Mouse (Mus musculus) monocyte, adult 5-6 weeks (primary cell): Measurements from ENCODE around the gene Cped1. TPM values are rescaled to one million over a fixed set of nuclear protein-coding genes. Genes with fewer than 3 reads are reported as not detected.
"Not testable (repeated sequence)": the region's sequence is repeated elsewhere in the genome, so short reads cannot be mapped to it uniquely, and the experiment has no call there.

ENCODE experiments used
- ATAC-seq: fragments of 153-309, 156-312 bp; replicated peaks from 2 replicates; pipeline ENCODE4 v1.8.0; 2017; ENCODE audit warnings: mild to moderate bottlenecking; ENCODE audit not compliant: low TSS enrichment, insufficient number of reproducible peaks, severe bottlenecking, poor library complexity, low FRiP score
- total RNA-seq: library from RNA; stranded (forward); fragments of 200-1000, 200-491, 200-594 nt; gene quantifications from 3 replicates; pipeline ENCODE4 v1.2.3, GENCODE M21; 2017

Gene Cped1
- total RNA-seq, 1 experiment from 2014 or later, result 1.6 TPM

GRCm38 (mm10) chr6:22258784-22259183 is 273.1 kb downstream of the Cped1 start:
- ATAC-seq, result no peak

- no peak for ATAC-seq
Measured at GRCm38 (mm10) chr6:22262519-22262918, 276.8 kb downstream of the Cped1 start.

GRCm38 (mm10) chr6:22264094-22264493 is 278.4 kb downstream of the Cped1 start:
- not testable (repeated sequence) for ATAC-seq

- no peak for ATAC-seq
Measured at GRCm38 (mm10) chr6:22266018-22266417, 280.3 kb downstream of the Cped1 start.

GRCm38 (mm10) chr6:22267807-22268667 is 282.3 kb downstream of the Cped1 start:
- no peak for ATAC-seq

GRCm38 (mm10) chr6:22268677-22269076 is 283.0 kb downstream of the Cped1 start:
- ATAC-seq, result no peak

- ATAC-seq, result no peak
Measured at GRCm38 (mm10) chr6:22269840-22270521, 284.3 kb downstream of the Cped1 start.

GRCm38 (mm10) chr6:22277941-22278340 is 292.2 kb downstream of the Cped1 start:
- no peak for ATAC-seq

GRCm38 (mm10) chr6:22280217-22280861 is 294.6 kb downstream of the Cped1 start:
- ATAC-seq, result no peak

GRCm38 (mm10) chr6:22282405-22282804 is 296.7 kb downstream of the Cped1 start:
- no peak for ATAC-seq

GRCm38 (mm10) chr6:22288004-22288736 is 302.5 kb downstream of the Cped1 start, which contains the start of gene Wnt16:
Gene Wnt16 (plus strand): TSS chr6:22288227.
- ATAC-seq, result no peak

- ATAC-seq, result no peak; the same call in 1 of the 2 replicates
Measured at GRCm38 (mm10) chr6:22288737-22289460, 303.2 kb downstream of the Cped1 start.

GRCm38 (mm10) chr6:22289461-22290021 is 303.8 kb downstream of the Cped1 start:
- ATAC-seq, result no peak

- ATAC-seq, result no peak
Measured at GRCm38 (mm10) chr6:22290790-22291189, 305.1 kb downstream of the Cped1 start.

GRCm38 (mm10) chr6:22292056-22292455 is 306.3 kb downstream of the Cped1 start:
- ATAC-seq, result no peak

- no peak for ATAC-seq
Measured at GRCm38 (mm10) chr6:22293922-22294321, 308.2 kb downstream of the Cped1 start.

- no peak for ATAC-seq
Measured at GRCm38 (mm10) chr6:22297028-22297427, 311.3 kb downstream of the Cped1 start.

- no peak for ATAC-seq
Measured at GRCm38 (mm10) chr6:22298059-22298458, 312.3 kb downstream of the Cped1 start.
